Mouse (Mus musculus): ENCODE data around the gene Pih1d1.

GRCm38 (mm10) chr7:45126844-45127699 lies 27.0 kb upstream of the Pih1d1 start:
- TF ChIP-seq CTCF (IDR thresholded peaks at IDR 0.05; ENCODE audit: borderline replicate concordance, insufficient read depth, low read length) (no peak), POLR2A (IDR thresholded peaks at IDR 0.05; ENCODE audit: low read depth, low read length) (peak; percentile 12; the same call in 1 of the 2 replicates)

Data from embryonic fibroblast, embryonic 13.5 days (primary cell).